Mouse (Mus musculus) small intestine, adult 2 months (tissue): ENCODE results near the gene Tle4.

Experiments used
- CTCF ChIP-seq: fragments of 200-500 bp; IDR thresholded peaks from 2 replicates; pipeline ENCODE4 v1.5.1; 2012; ENCODE audit warnings: low read depth, mild to moderate bottlenecking, control low read depth, inconsistent platforms, low read length, moderate library complexity, mixed read lengths; ENCODE audit not compliant: insufficient replicate concordance, insufficient read length; ENCODE audit errors: extremely low read depth
- POLR2A ChIP-seq: fragments of 200-500 bp; IDR thresholded peaks from 2 replicates; pipeline ENCODE4 v1.6.1; 2012; ENCODE audit warnings: low read depth, mild to moderate bottlenecking, control low read depth, inconsistent platforms, low read length, moderate library complexity

GRCm38 (mm10) chr19:14425122-14425521 is 172.7 kb downstream of the Tle4 start:
- TF ChIP-seq CTCF: no peak; the same call in 1 of the 2 replicates
- no peak for TF ChIP-seq POLR2A
